Mouse (Mus musculus): Measurements from ENCODE around the gene Upk3b. TPM values are rescaled to one million over a fixed set of nuclear protein-coding genes. Genes with fewer than 3 reads are reported as not detected.
A peak's percentile ranks its signal among the peaks of the same experiment; 100 is the strongest.

The Upk3b gene
- polyA plus RNA-seq, 1 experiment = 16.1 TPM

DNA sequence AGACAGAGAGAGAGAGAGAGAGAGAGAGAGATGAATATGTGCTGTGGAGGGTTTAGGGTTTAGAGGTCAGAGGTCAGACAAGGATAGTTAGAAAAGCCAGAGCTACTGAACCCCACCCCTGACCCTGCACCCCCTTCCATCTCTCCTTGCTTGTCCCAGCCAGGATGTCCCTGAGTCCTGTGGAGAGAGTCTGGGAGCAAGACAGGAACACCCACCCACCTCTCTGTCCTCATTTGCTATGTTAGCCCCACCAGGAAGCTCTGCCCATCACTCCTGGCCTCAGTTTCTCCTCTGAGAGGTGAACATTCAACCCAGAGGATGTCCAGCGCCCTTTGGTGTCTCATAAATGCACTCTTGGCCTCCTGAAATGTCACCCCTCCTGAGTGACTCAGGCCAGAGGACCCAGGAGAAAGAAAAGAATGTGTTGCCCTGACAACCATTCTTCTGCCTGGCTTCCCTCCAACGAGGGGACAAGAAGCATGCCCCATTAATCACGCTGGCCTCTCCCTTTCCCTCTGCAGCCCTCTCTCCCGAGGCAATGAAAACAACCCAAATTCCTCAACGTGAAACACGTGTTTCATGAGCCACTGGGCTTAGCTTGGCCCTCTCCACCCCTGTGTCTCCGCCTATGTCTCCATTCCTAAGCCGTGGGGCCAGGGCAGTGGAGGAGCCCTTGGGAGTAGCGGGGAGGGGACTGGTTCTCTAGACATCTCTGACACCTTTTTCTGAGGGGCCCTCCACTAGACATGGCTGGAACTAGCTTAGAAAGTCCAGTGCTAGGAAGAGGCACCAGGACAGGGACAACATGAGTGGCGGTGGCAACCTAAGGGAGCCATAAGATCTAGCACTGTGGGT lies 13.2 kb downstream of the Upk3b start:
- 63% methylated on average over 10 of the region's 10 CpGs for whole genome bisulfite sequencing
- Histone ChIP-seq H3K36me3 (ENCODE audit: control insufficient read depth, insufficient read depth, low read length) (no peaks in the 10 kb centered on the region), H3K4me3 (ENCODE audit: control insufficient read depth, insufficient read depth, low read length) (no peak overlapping the region), H3K27ac (ENCODE audit: control insufficient read depth, insufficient read depth, low read length) (no peak overlapping the region), H3K4me1 (replicated peaks; ENCODE audit: control insufficient read depth, insufficient read depth, low read length) (0 out of 2 replicates have a peak, but pooled peaks cover 3% of the 10 kb centered on the region), H3K27me3 (ENCODE audit: control insufficient read depth, insufficient read depth, low read length) (no peaks in the 10 kb centered on the region)
- TF ChIP-seq POLR2A (IDR thresholded peaks at IDR 0.05; ENCODE audit: control insufficient read depth, extremely low read depth, insufficient read depth, low read length, poor library complexity) (no peak), CTCF (IDR thresholded peaks at IDR 0.05; ENCODE audit: borderline replicate concordance, control insufficient read depth, extremely low read depth, insufficient read depth, low read length, poor library complexity) (no peak)
- no peak for DNase-seq

DNA sequence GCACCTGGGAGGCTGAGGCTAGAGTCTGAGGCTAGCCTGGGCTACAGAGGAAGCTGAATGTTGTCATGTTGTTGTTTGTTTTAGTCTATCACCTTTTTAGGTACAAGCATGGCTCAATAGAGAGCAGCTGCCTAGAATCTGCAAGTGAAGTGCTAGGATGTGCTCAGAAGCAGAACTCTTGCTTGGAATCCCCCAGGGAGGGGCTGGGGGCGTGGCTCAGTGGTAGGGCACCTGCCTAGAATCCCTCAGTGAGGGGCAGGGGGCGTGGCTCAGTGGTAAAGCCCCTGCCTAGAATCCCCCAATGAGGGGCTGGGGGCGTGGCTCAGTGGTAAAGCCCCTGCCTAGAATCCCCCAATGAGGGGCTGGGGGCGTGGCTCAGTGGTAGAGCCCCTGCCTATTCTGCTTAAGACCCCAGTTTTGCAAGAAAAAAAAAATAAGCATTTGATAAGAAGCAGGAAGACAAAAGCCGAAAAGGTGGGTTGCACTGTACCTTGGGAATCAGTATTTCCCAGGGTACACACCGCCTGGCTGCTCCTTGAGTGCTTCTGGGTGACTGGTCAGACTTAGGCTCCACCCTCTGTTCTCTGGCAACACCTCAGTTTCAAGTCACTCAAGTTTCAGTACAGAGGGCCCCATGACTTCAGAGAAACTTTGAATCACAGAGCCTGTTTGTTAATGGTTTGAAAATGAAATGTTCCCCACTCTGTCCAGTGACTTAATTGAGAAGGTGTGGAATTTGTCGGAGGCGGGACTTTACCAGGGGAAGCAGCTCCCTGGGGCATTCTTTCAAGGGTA lies 14.8 kb downstream of the Upk3b start:
- Histone ChIP-seq H3K27me3 (ENCODE audit: control insufficient read depth, insufficient read depth, low read length) (no peaks in the 10 kb centered on the region), H3K4me3 (ENCODE audit: control insufficient read depth, insufficient read depth, low read length) (no peak overlapping the region), H3K4me1 (replicated peaks; ENCODE audit: control insufficient read depth, insufficient read depth, low read length) (0 out of 2 replicates have a peak, but pooled peaks cover 3% of the 10 kb centered on the region), H3K36me3 (ENCODE audit: control insufficient read depth, insufficient read depth, low read length) (no peaks in the 10 kb centered on the region), H3K27ac (ENCODE audit: control insufficient read depth, insufficient read depth, low read length) (no peak overlapping the region)
- 90% methylated on average over 8 of the region's 8 CpGs for WGBS
- TF ChIP-seq CTCF (IDR thresholded peaks at IDR 0.05; ENCODE audit: borderline replicate concordance, control insufficient read depth, extremely low read depth, insufficient read depth, low read length, poor library complexity) (no peak), POLR2A (IDR thresholded peaks at IDR 0.05; ENCODE audit: control insufficient read depth, extremely low read depth, insufficient read depth, low read length, poor library complexity) (no peak)
- no peak for DNase-seq

DNA sequence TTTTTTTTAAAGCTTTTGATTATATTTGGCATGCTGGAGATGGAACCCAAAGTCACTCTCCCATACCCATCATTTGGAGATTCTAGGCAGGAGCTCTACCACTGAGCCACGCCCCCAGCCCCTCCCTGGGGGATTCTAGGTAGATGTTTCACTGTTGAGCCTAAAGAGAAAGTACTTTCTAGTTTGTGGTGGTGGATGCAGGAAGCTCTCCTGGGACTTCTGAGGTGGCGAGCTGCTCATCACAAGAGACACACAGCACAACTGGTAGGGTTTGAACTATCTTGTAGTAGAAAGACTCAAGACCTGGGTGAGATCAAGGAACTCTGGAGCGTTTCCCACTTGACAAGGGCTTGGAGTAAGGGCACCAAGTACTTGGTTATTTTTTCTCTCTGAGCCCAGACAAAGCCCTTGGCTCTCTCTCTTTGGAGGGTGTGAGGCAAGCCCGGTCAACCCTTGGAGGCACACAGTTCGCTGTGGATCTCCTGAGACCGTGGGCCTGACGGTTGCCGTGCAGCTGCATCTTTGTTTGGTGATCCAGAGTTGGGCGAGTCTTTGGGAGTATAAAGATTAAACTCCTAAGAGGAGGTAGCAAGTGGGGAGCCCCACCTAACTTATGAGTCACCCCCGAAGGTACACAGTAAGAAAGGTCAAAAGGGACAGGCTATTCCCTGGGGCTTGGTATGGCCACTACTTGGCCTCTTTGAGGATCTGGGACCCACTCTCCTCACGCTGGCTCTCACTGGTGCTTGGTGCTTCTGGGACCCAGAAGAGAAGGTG lies 16.2 kb downstream of the Upk3b start, which contains the start of gene Upk3bl:
Upk3bl (plus strand) TSS at position 192 of the 777 bp plus-strand sequence.
- no peak within 1 kb of the TSS for H3K27ac ChIP-seq (ENCODE audit: control insufficient read depth, insufficient read depth, low read length)
- no peak for DNase-seq
- no peak within 1 kb of the TSS for H3K4me3 ChIP-seq (ENCODE audit: control insufficient read depth, insufficient read depth, low read length)
- TF ChIP-seq CTCF (IDR thresholded peaks at IDR 0.05; ENCODE audit: borderline replicate concordance, control insufficient read depth, extremely low read depth, insufficient read depth, low read length, poor library complexity) (no peak), POLR2A (IDR thresholded peaks at IDR 0.05; ENCODE audit: control insufficient read depth, extremely low read depth, insufficient read depth, low read length, poor library complexity) (no peak)
- 0 out of 2 replicates have a peak, but pooled peaks cover 3% of the 10 kb centered on the region for H3K4me1 ChIP-seq (replicated peaks; ENCODE audit: control insufficient read depth, insufficient read depth, low read length)
- no peaks in the 10 kb centered on the region for H3K27me3 ChIP-seq (ENCODE audit: control insufficient read depth, insufficient read depth, low read length)
- H3K36me3 ChIP-seq (ENCODE audit: control insufficient read depth, insufficient read depth, low read length) = no peaks in the 10 kb centered on the region
- 79% methylated on average over 11 of the region's 11 CpGs for WGBS

DNA sequence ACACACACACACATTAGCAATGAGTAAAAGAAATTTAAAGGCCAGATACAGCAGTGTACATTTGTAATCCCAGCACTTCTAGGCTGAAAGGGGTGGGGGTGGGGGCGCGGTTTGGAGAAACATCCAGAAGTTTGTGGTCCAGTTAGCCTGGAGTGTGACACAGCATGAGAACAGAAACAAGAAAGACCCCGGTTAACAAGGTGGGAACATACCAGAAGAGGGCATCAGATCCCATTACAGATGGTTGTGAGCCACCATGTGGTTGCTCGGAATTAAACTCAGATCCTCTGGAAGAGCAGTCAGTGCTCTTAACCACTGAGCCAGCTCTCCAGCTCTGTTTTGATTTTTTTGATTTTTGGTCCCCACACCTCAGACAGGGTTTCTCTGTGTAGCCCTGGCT lies 17.8 kb downstream of the Upk3b start:
- Histone ChIP-seq H3K4me3 (ENCODE audit: control insufficient read depth, insufficient read depth, low read length) (no peak overlapping the region), H3K27me3 (ENCODE audit: control insufficient read depth, insufficient read depth, low read length) (no peaks in the 10 kb centered on the region), H3K36me3 (ENCODE audit: control insufficient read depth, insufficient read depth, low read length) (no peaks in the 10 kb centered on the region), H3K27ac (ENCODE audit: control insufficient read depth, insufficient read depth, low read length) (no peak overlapping the region), H3K4me1 (replicated peaks; ENCODE audit: control insufficient read depth, insufficient read depth, low read length) (0 out of 2 replicates have a peak, but pooled peaks cover 3% of the 10 kb centered on the region)
- 77% methylated on average over 4 of the region's 4 CpGs for WGBS
- DNase-seq = no peak
- no peak for TF ChIP-seq CTCF (IDR thresholded peaks at IDR 0.05; ENCODE audit: borderline replicate concordance, control insufficient read depth, extremely low read depth, insufficient read depth, low read length, poor library complexity)

DNA sequence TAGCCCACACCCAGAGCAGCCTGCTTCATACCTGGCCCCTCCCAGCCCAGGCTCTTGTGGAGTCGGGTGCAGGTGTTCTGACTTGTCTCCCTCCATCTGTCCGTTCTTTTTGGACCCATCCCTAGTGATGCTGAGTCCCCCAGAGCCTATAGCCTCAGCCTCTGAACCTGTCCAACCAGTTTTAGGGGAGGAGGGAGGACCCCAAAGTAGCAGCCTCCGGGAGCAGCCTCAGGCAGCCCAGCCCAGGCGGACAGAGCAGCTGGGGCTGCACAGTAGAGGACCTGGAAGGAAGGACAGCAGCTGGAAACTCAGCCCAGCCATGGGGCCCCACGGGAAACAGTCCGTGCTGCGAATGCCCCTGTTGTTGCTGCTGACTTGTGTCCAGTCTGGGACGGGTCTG lies 18.8 kb downstream of the Upk3b start:
- no peaks in the 10 kb centered on the region for H3K27me3 ChIP-seq (ENCODE audit: control insufficient read depth, insufficient read depth, low read length)
- H3K27ac ChIP-seq (ENCODE audit: control insufficient read depth, insufficient read depth, low read length) = no peak overlapping the region
- no peaks in the 10 kb centered on the region for H3K36me3 ChIP-seq (ENCODE audit: control insufficient read depth, insufficient read depth, low read length)
- 0 out of 2 replicates have a peak, but pooled peaks cover 3% of the 10 kb centered on the region for H3K4me1 ChIP-seq (replicated peaks; ENCODE audit: control insufficient read depth, insufficient read depth, low read length)
- H3K4me3 ChIP-seq (ENCODE audit: control insufficient read depth, insufficient read depth, low read length) = no peak overlapping the region
- DNase-seq = no peak
- no peak for TF ChIP-seq POLR2A (IDR thresholded peaks at IDR 0.05; ENCODE audit: control insufficient read depth, extremely low read depth, insufficient read depth, low read length, poor library complexity)
- TF ChIP-seq CTCF (IDR thresholded peaks at IDR 0.05; ENCODE audit: borderline replicate concordance, control insufficient read depth, extremely low read depth, insufficient read depth, low read length, poor library complexity) = no peak
- WGBS = 58% methylated on average over 8 of the region's 8 CpGs

DNA sequence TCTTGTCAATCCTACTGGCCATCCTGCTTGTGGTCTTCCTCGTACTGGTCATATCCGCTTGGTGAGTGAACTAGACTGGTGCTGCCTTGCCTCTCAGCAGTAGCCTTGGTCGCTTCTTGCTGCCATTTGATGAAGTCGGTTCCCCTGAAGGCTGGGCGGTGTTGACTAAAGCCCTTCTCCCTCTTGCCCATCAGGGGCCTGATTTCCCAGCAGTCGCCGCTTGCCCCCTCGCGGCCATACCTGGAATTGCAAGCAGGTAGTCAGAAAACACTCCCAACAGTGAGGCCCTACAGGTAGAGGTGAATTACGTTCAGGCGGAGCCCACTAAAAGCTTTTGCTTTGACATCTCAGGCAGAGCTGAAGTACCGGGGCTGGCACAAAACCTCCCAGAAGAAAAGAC lies 23.3 kb downstream of the Upk3b start:
- peak; percentile 76 for DNase-seq
- Histone ChIP-seq H3K4me3 (ENCODE audit: control insufficient read depth, insufficient read depth, low read length) (no peak overlapping the region), H3K27ac (ENCODE audit: control insufficient read depth, insufficient read depth, low read length) (no peak overlapping the region), H3K4me1 (replicated peaks; ENCODE audit: control insufficient read depth, insufficient read depth, low read length) (no peaks in the 10 kb centered on the region), H3K36me3 (ENCODE audit: control insufficient read depth, insufficient read depth, low read length) (no peaks in the 10 kb centered on the region), H3K27me3 (ENCODE audit: control insufficient read depth, insufficient read depth, low read length) (no peaks in the 10 kb centered on the region)
- 24% methylated on average over 12 of the region's 12 CpGs for WGBS
- no peak for TF ChIP-seq POLR2A (IDR thresholded peaks at IDR 0.05; ENCODE audit: control insufficient read depth, extremely low read depth, insufficient read depth, low read length, poor library complexity)
- peak; percentile 86; the same call in 1 of the 2 replicates for TF ChIP-seq CTCF (IDR thresholded peaks at IDR 0.05; ENCODE audit: borderline replicate concordance, control insufficient read depth, extremely low read depth, insufficient read depth, low read length, poor library complexity)
